Mouse (Mus musculus): ENCODE results near the gene Cptp. TPM values are rescaled to one million over a fixed set of nuclear protein-coding genes. Genes with fewer than 3 reads are reported as not detected.

Gene Cptp
- total RNA-seq, 2 experiments from 2014 or later, result 29.2 to 31.7 TPM

DNA sequence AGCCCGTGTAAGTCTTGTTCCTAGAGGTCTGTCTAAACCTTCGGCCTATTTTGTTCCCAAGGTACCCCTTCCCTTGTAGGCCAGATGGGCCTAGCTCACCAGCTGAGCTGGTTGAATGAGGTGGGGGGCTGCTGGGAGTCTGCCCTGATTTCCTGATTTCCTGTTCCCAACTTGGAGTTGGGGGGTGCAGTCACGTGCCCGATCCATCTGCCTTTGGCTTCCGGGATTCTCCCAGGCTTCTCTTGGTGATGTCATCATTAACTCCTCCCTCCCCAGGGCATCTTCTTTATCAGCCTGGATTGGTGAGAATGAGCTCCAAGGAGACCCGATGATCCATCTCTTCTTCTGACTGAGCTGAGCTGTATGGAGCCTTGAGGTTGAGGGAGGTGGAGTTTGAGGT lies 26.0 kb upstream of the Cptp start:
- peak overlapping the region; percentile 88 for H3K27ac ChIP-seq
- peak overlapping the region; percentile 84 for H3K4me3 ChIP-seq
- TF ChIP-seq CTCF (conservative IDR thresholded peaks at IDR 0.05), result no peak
- peak; percentile 79 to 80 for DNase-seq (ENCODE audit: low spot score in 2 of 2)

GRCm38 (mm10) chr4:155894311-155894881 lies 25.2 kb upstream of the Cptp start:
- peak; percentile 40 for TF ChIP-seq CTCF (conservative IDR thresholded peaks at IDR 0.05)
- peak; percentile 69 to 84 for DNase-seq (ENCODE audit: low spot score in 2 of 2)
- peak overlapping the region; percentile 88 for H3K27ac ChIP-seq
- peak overlapping the region; percentile 84 for H3K4me3 ChIP-seq

DNA sequence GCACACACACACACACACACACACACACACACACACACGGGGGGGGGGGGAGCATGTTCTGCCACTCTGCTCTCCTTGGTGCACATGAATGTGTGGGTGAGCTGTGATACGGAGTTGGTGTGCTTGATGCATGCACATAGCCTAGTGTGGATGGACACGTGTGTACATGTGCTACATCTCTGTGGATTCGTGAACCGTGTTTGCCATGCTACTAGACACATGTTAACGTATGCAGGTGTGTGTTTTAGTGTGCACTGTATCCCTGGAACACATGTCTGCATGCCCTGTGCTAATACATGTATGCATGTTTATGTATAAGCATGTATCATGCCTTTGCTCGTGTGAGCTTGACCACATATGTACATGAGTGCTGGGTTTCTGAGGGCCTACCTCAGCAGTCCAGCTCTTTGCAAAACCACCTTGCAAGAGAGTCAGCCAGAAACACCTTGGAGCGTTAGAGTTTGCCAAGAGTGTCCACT lies 24.0 kb upstream of the Cptp start:
- Histone ChIP-seq H3K4me3 (peak overlapping the region; percentile 84), H3K27ac (peak overlapping the region; percentile 88)
- no peak for DNase-seq (ENCODE audit: low spot score in 2 of 2)
- TF ChIP-seq CTCF (conservative IDR thresholded peaks at IDR 0.05), result no peak

- TF ChIP-seq CTCF (conservative IDR thresholded peaks at IDR 0.05), result no peak
- DNase-seq (ENCODE audit: low spot score in 2 of 2), result no peak
- peak overlapping the region; percentile 84 for H3K4me3 ChIP-seq
- H3K27ac ChIP-seq, result peak overlapping the region; percentile 99
Measured at GRCm38 (mm10) chr4:155892438-155893211, 23.4 kb upstream of the Cptp start.

- TF ChIP-seq CTCF (conservative IDR thresholded peaks at IDR 0.05), result peak; percentile 68
- H3K27ac ChIP-seq, result peak overlapping the region; percentile 99
- peak overlapping the region; percentile 84 for H3K4me3 ChIP-seq
- DNase-seq (ENCODE audit: low spot score in 2 of 2), result peak; percentile 72 to 83
Measured at GRCm38 (mm10) chr4:155892017-155892416, 22.8 kb upstream of the Cptp start.

DNA sequence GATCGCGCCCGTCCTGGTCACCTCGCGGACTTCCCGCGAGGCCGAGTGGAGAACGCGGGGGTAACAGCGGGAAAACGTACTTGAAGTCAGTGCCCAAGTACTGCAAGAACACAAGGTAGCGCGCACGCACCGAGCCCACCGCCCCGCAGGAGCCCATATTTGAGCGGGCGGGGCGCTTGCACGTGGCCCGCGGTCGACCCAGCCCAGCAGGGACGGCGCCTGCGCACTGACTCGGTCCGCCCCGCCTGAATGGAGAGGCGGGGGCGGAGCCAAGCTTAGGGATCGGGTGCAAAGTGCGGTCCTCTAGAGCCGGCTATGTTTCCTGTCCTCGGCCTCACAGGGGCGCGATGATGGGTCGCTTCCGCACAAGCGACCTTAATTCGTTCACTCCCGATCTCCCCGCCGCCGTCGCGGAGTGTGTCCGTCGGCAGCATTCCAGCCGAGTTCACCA lies 22.3 kb upstream of the Cptp start, which contains the start of the genes Pusl1 and Acap3:
Gene Pusl1, minus strand, starts transcription at position 231 of the 451 bp plus-strand sequence.
Gene Acap3, plus strand, starts transcription at position 272 of the 451 bp plus-strand sequence.
- TF ChIP-seq CTCF (conservative IDR thresholded peaks at IDR 0.05), result no peak
- DNase-seq (ENCODE audit: low spot score in 2 of 2), result peak; percentile 95 to 98

GRCm38 (mm10) chr4:155891011-155891471 lies 21.8 kb upstream of the Cptp start:
- DNase-seq (ENCODE audit: low spot score in 2 of 2), result no peak
- no peak for TF ChIP-seq CTCF (conservative IDR thresholded peaks at IDR 0.05)
- H3K27ac ChIP-seq, result peak overlapping the region; percentile 99
- H3K4me3 ChIP-seq, result peak overlapping the region; percentile 84

More for the DNA sequence above, 22.3 kb upstream of the Cptp start, which contains the start of the genes Pusl1 and Acap3:
- peak within 1 kb of the TSS; percentile 84 for H3K4me3 ChIP-seq
- H3K27ac ChIP-seq, result peak within 1 kb of the TSS; percentile 99

DNA sequence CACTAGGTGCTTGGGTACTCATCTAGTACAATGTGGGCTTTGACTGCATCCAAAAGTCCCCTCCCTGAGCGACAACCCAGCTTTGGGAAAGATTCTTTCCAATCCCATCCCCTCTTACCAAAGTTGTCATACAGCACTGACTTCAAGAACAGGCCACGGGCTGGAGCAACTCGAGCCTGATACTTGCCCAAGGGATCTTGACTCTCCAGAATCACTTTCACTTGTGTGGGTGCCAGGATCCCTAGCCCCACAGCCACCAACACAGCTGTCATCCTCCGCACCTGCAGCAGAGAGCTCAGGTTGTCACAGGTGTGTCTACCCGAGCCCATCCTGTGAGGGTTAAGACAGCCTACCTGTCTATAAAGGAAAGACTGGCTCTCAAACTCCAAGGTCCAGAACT lies 20.1 kb upstream of the Cptp start:
- Histone ChIP-seq H3K27ac (no peak overlapping the region), H3K4me3 (no peak overlapping the region)
- no peak for TF ChIP-seq CTCF (conservative IDR thresholded peaks at IDR 0.05)
- no peak for DNase-seq (ENCODE audit: low spot score in 2 of 2)

GRCm38 (mm10) chr4:155888181-155888580 lies 18.9 kb upstream of the Cptp start:
- H3K4me3 ChIP-seq, result no peak overlapping the region
- DNase-seq (ENCODE audit: low spot score in 2 of 2), result peak in 1 of 2 experiments; percentile 9
- TF ChIP-seq CTCF (conservative IDR thresholded peaks at IDR 0.05), result no peak

DNA sequence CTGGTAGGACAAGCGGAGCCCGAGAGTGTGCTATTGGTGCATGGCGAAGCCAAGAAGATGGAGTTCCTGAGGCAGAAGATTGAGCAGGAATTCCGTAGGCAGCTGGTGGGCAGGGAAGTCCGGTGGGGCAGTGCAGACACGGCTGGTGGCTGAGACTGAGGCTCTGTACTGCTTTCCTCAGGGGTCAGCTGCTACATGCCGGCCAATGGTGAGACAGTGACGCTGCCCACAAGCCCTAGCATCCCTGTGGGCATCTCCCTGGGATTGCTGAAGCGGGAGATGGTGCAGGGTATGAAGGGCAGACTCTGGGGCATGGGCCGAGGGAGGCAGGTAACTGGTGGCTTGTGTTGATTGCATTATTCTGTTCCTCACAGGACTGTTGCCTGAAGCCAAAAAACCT lies 18.4 kb upstream of the Cptp start:
- no peak for TF ChIP-seq CTCF (conservative IDR thresholded peaks at IDR 0.05)
- peak in 1 of 2 experiments; percentile 7 for DNase-seq (ENCODE audit: low spot score in 2 of 2)
- H3K27ac ChIP-seq, result no peak overlapping the region
- H3K4me3 ChIP-seq, result no peak overlapping the region

More at GRCm38 (mm10) chr4:155888181-155888580, 18.9 kb upstream of the Cptp start:
- no peak overlapping the region for H3K27ac ChIP-seq

GRCm38 (mm10) chr4:155886330-155886729 lies 17.1 kb upstream of the Cptp start:
- no peak overlapping the region for H3K27ac ChIP-seq
- H3K4me3 ChIP-seq, result no peak overlapping the region
- TF ChIP-seq CTCF (conservative IDR thresholded peaks at IDR 0.05), result no peak
- no peak for DNase-seq (ENCODE audit: low spot score in 2 of 2)

- TF ChIP-seq CTCF (conservative IDR thresholded peaks at IDR 0.05), result no peak
- DNase-seq (ENCODE audit: low spot score in 2 of 2), result no peak
- Histone ChIP-seq H3K27ac (peak overlapping the region; percentile 55; the same call in 1 of the 2 replicates), H3K4me3 (no peak overlapping the region)
Measured at GRCm38 (mm10) chr4:155883587-155883986, 14.3 kb upstream of the Cptp start.

- no peak for DNase-seq (ENCODE audit: low spot score in 2 of 2)
- no peak for TF ChIP-seq CTCF (conservative IDR thresholded peaks at IDR 0.05)
- Histone ChIP-seq H3K27ac (no peak overlapping the region), H3K4me3 (no peak overlapping the region)
Measured at GRCm38 (mm10) chr4:155871404-155871803, 2.2 kb upstream of the Cptp start.
